Mouse (Mus musculus): ENCODE results near the gene Kpna4.

GRCm38 (mm10) chr3:69127346-69127678 lies 399 bp upstream of the Kpna4 start:
- TF ChIP-seq CTCF (IDR thresholded peaks at IDR 0.05; ENCODE audit: low read depth), result no peak
- no peak for TF ChIP-seq EP300 (optimal IDR thresholded peaks at IDR 0.05)
